In the genomic region with DNA sequence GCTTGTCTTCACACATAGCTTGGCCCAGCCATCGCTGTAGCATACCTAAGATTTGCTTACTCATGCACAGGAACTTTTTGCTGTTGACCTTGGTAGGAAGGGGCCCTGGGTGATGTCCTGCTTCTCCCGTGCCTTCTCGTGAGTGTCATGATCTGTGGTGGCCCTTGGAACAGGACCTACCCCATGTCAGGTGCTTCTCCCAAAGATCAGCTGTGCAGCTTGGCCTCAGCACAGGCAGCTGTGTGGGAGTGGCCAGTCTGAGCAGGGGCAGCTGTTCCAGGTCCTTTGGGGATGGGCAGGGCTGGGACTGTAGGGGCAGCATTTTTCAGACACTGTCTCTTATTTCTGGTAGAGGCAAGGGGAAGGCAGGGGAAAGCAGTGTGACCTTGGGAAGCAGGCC, we compare ENCODE assay signal across 13 mouse cellular contexts. TPM values are rescaled to one million over a fixed set of nuclear protein-coding genes. Genes with fewer than 3 reads are reported as not detected.
DNase-seq lines count a peak whose midpoint lies in the region; ATAC-seq and TF ChIP-seq lines count a peak whose summit lies in the region.
"Had no signal": no experiment of that assay in that cellular context is flagged by ENCODE, and none has a peak within 500 bp of the region (broad histone marks: within the 10 kb centered on the region; RNA-seq: fewer than 3 reads in every experiment).

No protein-coding gene starts in this region.

- intact Hi-C loops in heart, adult 2 months (cut with DNase I): no loop called here
- intact Hi-C loops in gastrocnemius, postnatal 14 days (cut with DNase I; ENCODE audit: low total_unique reads): no loop called here

- no peak for ATAC-seq in heart, embryonic 12.5 days (ENCODE audit: insufficient number of reproducible peaks, low FRiP score)
- no peak for ATAC-seq in midbrain, embryonic 13.5 days
- ATAC-seq: midbrain, embryonic 16.5 days had no signal

- peaks cover 7% of the 10 kb centered on the region for H3K4me1 ChIP-seq in heart, adult 2 months (ENCODE audit: control insufficient read depth, insufficient read depth, low read length)
- H3K4me1 ChIP-seq in heart, embryonic 12.5 days (replicated peaks): peaks cover 10% of the 10 kb centered on the region; the same call in 1 of the 2 replicates
- no peaks in the 10 kb centered on the region for H3K4me1 ChIP-seq in midbrain, embryonic 13.5 days (replicated peaks)
- no peaks in the 10 kb centered on the region; the same call in 1 of the 2 replicates for H3K4me1 ChIP-seq in midbrain, embryonic 10.5 days

- TF ChIP-seq CTCF in heart, adult 2 months (IDR thresholded peaks at IDR 0.05): 0 out of 2 replicates have a peak, but pooled peaks have one; percentile 4

- H3K4me3 ChIP-seq in heart, adult 2 months: no peak overlapping the region
- H3K4me3 ChIP-seq in heart, embryonic 12.5 days: no peak overlapping the region
- no peak overlapping the region for H3K4me3 ChIP-seq in midbrain, embryonic 13.5 days (replicated peaks)
- no peak overlapping the region for H3K4me3 ChIP-seq in midbrain, embryonic 10.5 days
- H3K4me3 ChIP-seq: erythroblast, embryonic 14.5 days had no signal

- no peaks in the 10 kb centered on the region for H3K9me3 ChIP-seq in heart, embryonic 12.5 days (replicated peaks)
- H3K9me3 ChIP-seq in midbrain, embryonic 13.5 days: no peaks in the 10 kb centered on the region
- no peaks in the 10 kb centered on the region for H3K9me3 ChIP-seq in midbrain, embryonic 10.5 days (replicated peaks)

- no peak overlapping the region for H3K4me2 ChIP-seq in heart, embryonic 12.5 days
- H3K4me2 ChIP-seq in midbrain, embryonic 13.5 days (replicated peaks): no peak overlapping the region

- no peak overlapping the region for H3K9ac ChIP-seq in heart, adult 2 months (ENCODE audit: low read depth, low read length)
- H3K9ac ChIP-seq in heart, embryonic 12.5 days: no peak overlapping the region
- 0 out of 2 replicates have a peak overlapping the region, but pooled peaks have one; percentile 16 for H3K9ac ChIP-seq in midbrain, embryonic 13.5 days (replicated peaks)

- TF ChIP-seq EP300 in heart, adult 2 months (IDR thresholded peaks at IDR 0.05; ENCODE audit: insufficient read depth, low read depth, low read length): peak; percentile 68; the same call in 1 of the 2 replicates

- H3K27me3 ChIP-seq in heart, adult 2 months (ENCODE audit: control insufficient read depth, insufficient read depth, low read length): no peaks in the 10 kb centered on the region
- H3K27me3 ChIP-seq in heart, embryonic 12.5 days (replicated peaks): no peaks in the 10 kb centered on the region
- H3K27me3 ChIP-seq in midbrain, embryonic 13.5 days: no peaks in the 10 kb centered on the region
- H3K27me3 ChIP-seq in midbrain, embryonic 10.5 days (ENCODE audit: low read depth, poor library complexity, severe bottlenecking): no peaks in the 10 kb centered on the region

- peak; percentile 60 to 67 for DNase-seq in heart, adult 2 months
- no peak for DNase-seq in midbrain, embryonic 10.5 days (ENCODE audit: low spot score)
- peak; percentile 81 for DNase-seq in gastrocnemius, postnatal 14 days
- DNase-seq in mesoderm, embryonic 11.5 days (ENCODE audit: low read depth, low spot score): peak; percentile 27
- no peak for DNase-seq in thymus, postnatal 0 days (ENCODE audit: low spot score)
- DNase-seq in layer of hippocampus, adult 18-20 months (ENCODE audit: low spot score in 2 of 2): no peak
- DNase-seq: kidney, postnatal 25 days had no signal

- H3K36me3 ChIP-seq in heart, adult 2 months (ENCODE audit: control insufficient read depth, insufficient read depth, low read length): no peaks in the 10 kb centered on the region; the same call in 1 of the 2 replicates
- H3K36me3 ChIP-seq in heart, embryonic 12.5 days: peaks cover 27% of the 10 kb centered on the region
- peaks cover 27% of the 10 kb centered on the region for H3K36me3 ChIP-seq in midbrain, embryonic 13.5 days
- peaks cover 30% of the 10 kb centered on the region for H3K36me3 ChIP-seq in midbrain, embryonic 10.5 days

- peak overlapping the region; percentile 28; the same call in 1 of the 2 replicates for H3K27ac ChIP-seq in heart, adult 2 months
- no peak overlapping the region for H3K27ac ChIP-seq in heart, embryonic 12.5 days (ENCODE audit: poor library complexity, severe bottlenecking)
- no peak overlapping the region for H3K27ac ChIP-seq in midbrain, embryonic 13.5 days
- H3K27ac ChIP-seq in midbrain, embryonic 10.5 days (replicated peaks): no peak overlapping the region

- TF ChIP-seq POLR2A in heart, adult 2 months (IDR thresholded peaks at IDR 0.05; ENCODE audit: insufficient read depth, low read depth, low read length): no peak

- WGBS in heart, adult 2 months: 37% methylated on average over 3 of the region's 3 CpGs
- 64% methylated on average over 3 of the region's 3 CpGs for WGBS in heart, embryonic 12.5 days
- WGBS in midbrain, embryonic 13.5 days: 82% methylated on average over 3 of the region's 3 CpGs
- 92% methylated on average over 3 of the region's 3 CpGs for WGBS in midbrain, embryonic 10.5 days

- H3K79me2 ChIP-seq in heart, adult 2 months (replicated peaks; ENCODE audit: control insufficient read depth, insufficient read depth, low read length): no peaks in the 10 kb centered on the region

RNA-seq across cellular contexts. Expression of gene Nfatc3, which starts 14.5 kb away (rescaled TPM):
- 10 to 100 TPM; 18.9 to 19.2 TPM for total RNA-seq in heart, adult 2 months (2021)
- 12.2 and 21.8 TPM in 2 replicates for polyA plus RNA-seq in heart, adult 2 months (2012; rRNA removed)
- polyA plus RNA-seq in heart, embryonic 12.5 days (2016; fragmentation: Nextera tagmentation; extraction: Ambion mirVana): 4.6 and 5.3 TPM in 2 replicates
- 3.9 and 4.4 TPM in 2 replicates for polyA plus RNA-seq in midbrain, embryonic 13.5 days (2015; fragmentation: Nextera tagmentation; extraction: Ambion mirVana)
- 5.3 and 5.9 TPM in 2 replicates for polyA plus RNA-seq in midbrain, embryonic 10.5 days (2016; fragmentation: Nextera tagmentation; extraction: Ambion mirVana)
- 10 to 100 TPM; 18.4 to 22.0 TPM for total RNA-seq in gastrocnemius, postnatal 14 days (2021)
- 19.7 and 26.6 TPM in 2 replicates for polyA plus RNA-seq in thymus, postnatal 0 days (2015; fragmentation: Nextera tagmentation; extraction: Ambion mirVana)
- 10 to 100 TPM; 10.9 to 12.0 TPM for total RNA-seq in layer of hippocampus, adult 18-20 months (2021)

RNA-seq across cellular contexts. Expression of gene Ddx28, which starts 32.5 kb away (rescaled TPM):
- 10 to 100 TPM in 1 of 2 experiments, 1 to 10 TPM in 1; 9.2 to 10.0 TPM for total RNA-seq in heart, adult 2 months (2021)
- polyA plus RNA-seq in heart, adult 2 months (2012; rRNA removed): 5.7 and 6.3 TPM in 2 replicates
- 12.7 and 13.7 TPM in 2 replicates for polyA plus RNA-seq in heart, embryonic 12.5 days (2016; fragmentation: Nextera tagmentation; extraction: Ambion mirVana)
- polyA plus RNA-seq in midbrain, embryonic 13.5 days (2015; fragmentation: Nextera tagmentation; extraction: Ambion mirVana): 19.1 and 20.6 TPM in 2 replicates
- 22.6 and 23.0 TPM in 2 replicates for polyA plus RNA-seq in midbrain, embryonic 10.5 days (2016; fragmentation: Nextera tagmentation; extraction: Ambion mirVana)
- 1 to 10 TPM; 9.5 to 9.7 TPM for total RNA-seq in gastrocnemius, postnatal 14 days (2021)
- polyA plus RNA-seq in thymus, postnatal 0 days (2015; fragmentation: Nextera tagmentation; extraction: Ambion mirVana): 21.3 and 21.7 TPM in 2 replicates
- 10 to 100 TPM; 14.3 to 15.4 TPM for total RNA-seq in layer of hippocampus, adult 18-20 months (2021)

RNA-seq across cellular contexts. Expression of gene Dpep2nb, which starts 38.4 kb away (rescaled TPM):
- not detected for total RNA-seq in heart, adult 2 months (2021)
- not detected in 2 replicates for polyA plus RNA-seq in heart, adult 2 months (2012; rRNA removed)
- 0.17 TPM in 1 of 2 replicates, not detected in the other for polyA plus RNA-seq in heart, embryonic 12.5 days (2016; fragmentation: Nextera tagmentation; extraction: Ambion mirVana)
- not detected in 2 replicates for polyA plus RNA-seq in midbrain, embryonic 13.5 days (2015; fragmentation: Nextera tagmentation; extraction: Ambion mirVana)
- 0.17 TPM in 1 of 2 replicates, not detected in the other for polyA plus RNA-seq in midbrain, embryonic 10.5 days (2016; fragmentation: Nextera tagmentation; extraction: Ambion mirVana)
- not detected for total RNA-seq in gastrocnemius, postnatal 14 days (2021)
- 0.20 TPM in 1 of 2 replicates, not detected in the other for polyA plus RNA-seq in thymus, postnatal 0 days (2015; fragmentation: Nextera tagmentation; extraction: Ambion mirVana)
- not detected for total RNA-seq in layer of hippocampus, adult 18-20 months (2021)
- polyA plus RNA-seq: erythroblast, embryonic 14.5 days; gonadal fat pad, adult 2 months; limb, embryonic 11.5 days had no signal

RNA-seq across cellular contexts. Expression of gene Dus2, which starts 53.0 kb away (rescaled TPM):
- total RNA-seq in heart, adult 2 months (2021): 1 to 10 TPM; 9.1 to 9.4 TPM
- polyA plus RNA-seq in heart, adult 2 months (2012; rRNA removed): 7.8 and 11.9 TPM in 2 replicates
- 15.2 TPM in 2 replicates for polyA plus RNA-seq in heart, embryonic 12.5 days (2016; fragmentation: Nextera tagmentation; extraction: Ambion mirVana)
- polyA plus RNA-seq in midbrain, embryonic 13.5 days (2015; fragmentation: Nextera tagmentation; extraction: Ambion mirVana): 19.3 and 23.0 TPM in 2 replicates
- 21.4 and 21.5 TPM in 2 replicates for polyA plus RNA-seq in midbrain, embryonic 10.5 days (2016; fragmentation: Nextera tagmentation; extraction: Ambion mirVana)
- total RNA-seq in gastrocnemius, postnatal 14 days (2021): 10 to 100 TPM in 1 of 2 experiments, 1 to 10 TPM in 1; 9.4 to 10.4 TPM
- polyA plus RNA-seq in thymus, postnatal 0 days (2015; fragmentation: Nextera tagmentation; extraction: Ambion mirVana): 25.6 TPM in 2 replicates
- 10 to 100 TPM; 15.6 to 16.2 TPM for total RNA-seq in layer of hippocampus, adult 18-20 months (2021)

Comparison
In these comparisons a context has a peak if more than half of its experiments do, and no peak if none do; other contexts are left out.
1. DNase-seq: peak in heart, adult 2 months (2 of 2), gastrocnemius, postnatal 14 days (single experiment) and mesoderm, embryonic 11.5 days (single experiment); none in midbrain, embryonic 10.5 days (single experiment), thymus, postnatal 0 days (single experiment) and layer of hippocampus, adult 18-20 months (0 of 2).